Mouse (Mus musculus) stomach, embryonic 14.5 days (tissue): ENCODE measurements around the gene Rack1. TPM values are rescaled to one million over a fixed set of nuclear protein-coding genes. Genes with fewer than 3 reads are reported as not detected.

ENCODE experiments used
- polyA plus RNA-seq: library from polyadenylated mRNA; unstranded; fragments of >200 nt; fragmentation: Nextera tagmentation; extraction: Ambion mirVana; gene quantifications from 2 replicates; pipeline ENCODE4 v1.2.1, GENCODE M21; 2014

Rack1 gene
- polyA plus RNA-seq, 1 experiment from 2014 or later, result 984 TPM

Other genes starting within 250 kb of the Rack1 start
- 5.8 and 6.2 TPM in 2 replicates for gene Trim41, start 17.0 kb downstream of the Rack1 start, polyA plus RNA-seq
- 1.4 and 2.1 TPM in 2 replicates for gene Trim7, start 25.8 kb downstream of the Rack1 start, polyA plus RNA-seq
- 4.5 and 4.9 TPM in 2 replicates for gene Gm12184, start 26.3 kb downstream of the Rack1 start, polyA plus RNA-seq
- gene Irgm1, start 71.4 kb downstream of the Rack1 start, polyA plus RNA-seq, result 12.9 and 13.2 TPM in 2 replicates
- 0.12 and 0.28 TPM in 2 replicates for gene Gm5431, start 101.9 kb downstream of the Rack1 start, polyA plus RNA-seq
- 3.8 TPM in 2 replicates for gene Psme2b, start 145.9 kb downstream of the Rack1 start, polyA plus RNA-seq
- gene Olfr56, start 178.6 kb downstream of the Rack1 start, polyA plus RNA-seq, result 0.21 TPM in 1 of 2 replicates, not detected in the other
- gene 9930111J21Rik1, start 179.1 kb downstream of the Rack1 start, polyA plus RNA-seq, result 0.67 and 0.73 TPM in 2 replicates
- not detected in 2 replicates for gene Gm12185, start 191.9 kb downstream of the Rack1 start, polyA plus RNA-seq
- gene Tgtp1, start 193.8 kb downstream of the Rack1 start, polyA plus RNA-seq, result 1.0 and 1.4 TPM in 2 replicates